Mouse (Mus musculus) ES-E14 (cell line): Measurements from ENCODE around the gene Ptpre.

ENCODE experiments used
- CHD2 ChIP-seq: IDR thresholded peaks from 2 replicates; pipeline ENCODE4 v1.6.1; 2014; ENCODE audit warnings: mild to moderate bottlenecking, low read depth, low read length, inconsistent platforms
- HCFC1 ChIP-seq: IDR thresholded peaks from 2 replicates; pipeline ENCODE4 v1.6.1; 2012; ENCODE audit warnings: low read length, inconsistent platforms, borderline replicate concordance; ENCODE audit not compliant: insufficient read depth
- MAFK ChIP-seq: IDR thresholded peaks from 2 replicates; pipeline ENCODE4 v1.6.1; 2014; ENCODE audit warnings: mild to moderate bottlenecking, low read depth, low read length, inconsistent platforms; ENCODE audit not compliant: insufficient read depth
- ZC3H11A ChIP-seq: IDR thresholded peaks from 2 replicates; pipeline ENCODE4 v1.6.1; 2012; ENCODE audit warnings: low read depth, mild to moderate bottlenecking, inconsistent platforms, low read length, borderline replicate concordance

- TF ChIP-seq CHD2 (no peak), ZC3H11A (no peak), MAFK (no peak), HCFC1 (no peak)
These were observed 126.9 kb downstream of the Ptpre start for GRCm38 (mm10) chr7:135664211-135664610.
